Mouse (Mus musculus) c-Kit-negative CD71-positive TER-119-positive erythroid progenitor cells, embryonic 14.5 days (primary cell): ENCODE measurements around the gene 1700021F05Rik.

Experiments
- DNase-seq: peaks from one replicate; pipeline ENCODE4 v3.0.0-alpha.2; 2013; ENCODE audit warnings: low read depth, low spot score

The 1700021F05Rik gene

DNA sequence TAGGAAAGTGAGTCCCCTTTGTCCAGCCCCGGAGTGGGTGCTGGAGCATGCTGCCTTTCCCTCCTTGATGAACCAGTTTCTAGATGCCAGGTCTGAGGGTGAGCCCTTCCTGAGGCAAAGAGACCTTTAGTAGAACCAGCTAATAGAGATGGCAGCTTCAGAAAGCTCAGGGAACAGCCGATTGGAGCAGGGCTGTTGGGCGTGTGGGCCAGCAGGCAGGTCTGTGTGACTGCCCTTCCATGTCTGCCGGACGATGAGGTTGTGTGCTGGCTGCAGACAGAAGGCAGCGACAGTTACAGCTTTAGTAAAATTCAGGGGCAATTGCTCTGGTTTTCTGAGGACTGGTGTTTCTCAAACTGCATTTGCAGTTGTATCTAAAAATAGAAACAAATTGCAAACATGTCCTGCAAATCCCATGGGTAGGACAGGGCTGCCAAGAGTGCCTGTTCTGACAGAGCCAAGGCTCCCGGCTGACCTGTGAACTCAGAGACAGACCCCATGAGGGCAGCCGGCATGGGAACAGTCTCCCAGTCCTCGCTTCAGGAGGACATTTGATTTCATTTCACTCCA lies 57.3 kb downstream of the 1700021F05Rik start:
- no peak for DNase-seq

DNA sequence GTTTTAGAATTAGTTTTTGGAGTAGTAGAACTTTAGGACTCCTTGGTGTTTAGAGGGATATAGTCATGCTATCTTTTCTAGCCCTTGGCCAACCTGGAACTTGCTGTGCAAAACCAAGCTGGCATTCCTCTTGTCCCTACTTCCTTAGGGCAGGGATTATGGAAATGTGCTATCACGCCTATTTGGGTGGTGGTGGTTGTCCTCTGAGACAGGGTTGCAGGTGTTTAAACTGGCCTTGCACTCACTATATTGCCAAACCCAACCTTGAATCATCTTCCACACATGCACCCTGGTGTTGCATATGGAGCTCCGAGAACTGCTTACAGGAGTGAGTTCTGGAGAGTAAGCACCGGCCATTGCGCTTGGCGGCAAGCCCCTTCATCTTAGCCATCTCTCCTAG lies 58.8 kb downstream of the 1700021F05Rik start:
- no peak for DNase-seq

- DNase-seq, result no peak
Observed at GRCm38 (mm10) chr10:43481179-43481578, 59.6 kb downstream of the 1700021F05Rik start.

DNA sequence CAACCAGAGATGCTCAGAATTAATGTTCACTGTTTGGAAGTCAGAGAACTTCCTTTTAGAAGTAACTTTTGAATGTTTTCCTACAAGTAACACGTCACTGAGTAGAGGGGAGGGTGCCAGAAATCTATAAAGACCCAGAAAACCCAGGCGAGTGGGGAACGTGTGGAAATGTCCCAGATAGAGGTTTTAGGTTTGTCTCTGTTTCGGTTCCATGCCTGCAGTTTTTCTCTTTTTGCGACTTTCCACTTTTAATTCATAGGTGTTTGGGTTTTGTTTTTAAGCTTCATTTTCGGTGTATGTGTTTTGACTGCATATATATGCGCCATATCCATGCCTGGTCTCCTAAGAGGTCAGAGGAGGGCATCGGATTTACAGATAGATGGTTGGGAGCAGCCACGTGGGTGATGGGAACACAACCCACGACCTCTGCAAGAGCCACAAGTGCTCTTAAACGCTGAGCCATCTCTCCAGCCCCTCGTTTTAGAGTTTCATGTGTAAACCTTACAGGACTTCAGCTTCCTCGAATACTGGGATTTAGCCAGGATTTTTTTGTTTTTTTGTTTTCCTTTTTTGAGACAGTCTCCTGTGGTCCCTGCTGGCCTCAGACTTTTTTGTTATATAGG lies 60.5 kb downstream of the 1700021F05Rik start:
- no peak for DNase-seq

DNA sequence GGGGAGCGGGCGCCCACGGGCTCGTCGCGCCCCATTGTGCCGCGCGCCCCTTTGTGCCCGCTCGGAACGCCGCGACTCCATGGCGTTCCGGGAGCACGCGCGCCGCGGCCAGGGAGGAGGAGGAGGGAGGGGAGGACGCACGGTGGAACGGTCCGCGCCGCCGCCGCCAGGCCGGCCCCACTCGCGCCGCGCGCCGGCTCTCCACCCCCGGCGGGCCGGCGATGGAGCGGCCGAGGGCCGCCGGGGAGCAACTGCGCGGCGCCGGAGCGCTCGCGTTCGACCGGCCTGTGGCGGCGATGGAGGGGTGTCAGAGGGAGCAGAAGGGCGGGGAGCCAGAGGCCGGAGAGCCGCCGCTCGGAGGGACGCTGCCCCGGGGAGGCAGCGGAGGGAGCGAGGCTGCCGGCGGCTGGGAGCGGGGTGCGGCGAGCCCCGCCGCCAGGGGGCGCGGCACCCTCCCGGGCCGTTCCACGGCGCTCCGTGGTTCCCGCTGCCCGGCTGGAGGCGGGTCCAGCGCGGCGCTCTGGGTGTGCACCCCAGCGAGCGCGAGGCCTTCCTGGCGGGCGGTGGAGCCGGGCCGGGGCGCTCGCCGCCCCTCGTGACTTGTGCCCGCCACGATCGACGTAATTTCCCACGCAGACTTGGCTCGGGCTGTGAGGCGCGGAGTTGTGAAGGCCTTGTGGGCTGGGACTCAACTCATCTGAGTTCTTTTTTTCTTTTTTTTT lies 61.2 kb downstream of the 1700021F05Rik start:
- peak; percentile 80 for DNase-seq

- no peak for DNase-seq
Observed at GRCm38 (mm10) chr10:43478751-43479435, 61.9 kb downstream of the 1700021F05Rik start, which contains the start of gene Bend3. TSS of gene Bend3 (plus strand) at chr10:43478831.

DNA sequence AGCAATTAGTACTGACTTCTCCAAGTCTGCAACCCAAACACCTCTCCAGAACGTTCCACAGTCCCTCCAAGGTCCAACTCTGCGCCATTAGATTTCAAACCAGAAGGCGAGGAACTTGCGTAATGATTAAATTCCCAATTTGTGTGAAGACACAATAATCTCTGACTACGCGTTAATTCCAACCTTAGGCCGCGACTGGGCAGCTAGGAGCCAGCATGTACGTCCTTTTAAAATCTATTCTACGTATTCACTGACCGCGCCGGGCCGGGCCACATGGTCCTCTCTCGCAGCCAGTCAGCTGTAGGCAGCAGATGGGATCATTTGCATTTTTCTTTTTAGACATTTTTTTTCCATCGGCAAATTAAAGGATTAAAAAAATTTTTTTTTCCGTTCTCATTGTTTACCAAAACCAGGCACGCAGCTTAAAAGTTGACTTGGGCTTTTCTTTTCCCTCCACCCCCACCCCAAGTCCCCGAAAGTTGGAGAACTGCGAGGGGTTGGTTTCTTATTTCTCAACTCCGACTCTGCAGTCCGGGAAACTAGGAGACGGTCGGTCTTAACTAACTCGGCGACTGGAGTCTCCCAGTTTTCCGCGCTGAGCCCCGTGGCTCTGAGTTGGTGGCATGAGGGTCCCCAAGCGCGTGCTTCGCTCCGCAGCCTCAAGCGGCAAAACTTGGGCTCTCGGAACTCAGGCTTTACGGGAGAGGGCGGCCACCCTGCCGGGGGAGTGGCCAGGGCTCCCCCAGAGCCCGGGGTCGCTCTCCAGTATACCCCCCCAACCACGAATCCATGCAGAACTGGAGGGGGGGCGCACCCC lies 62.7 kb downstream of the 1700021F05Rik start:
- DNase-seq, result no peak

DNA sequence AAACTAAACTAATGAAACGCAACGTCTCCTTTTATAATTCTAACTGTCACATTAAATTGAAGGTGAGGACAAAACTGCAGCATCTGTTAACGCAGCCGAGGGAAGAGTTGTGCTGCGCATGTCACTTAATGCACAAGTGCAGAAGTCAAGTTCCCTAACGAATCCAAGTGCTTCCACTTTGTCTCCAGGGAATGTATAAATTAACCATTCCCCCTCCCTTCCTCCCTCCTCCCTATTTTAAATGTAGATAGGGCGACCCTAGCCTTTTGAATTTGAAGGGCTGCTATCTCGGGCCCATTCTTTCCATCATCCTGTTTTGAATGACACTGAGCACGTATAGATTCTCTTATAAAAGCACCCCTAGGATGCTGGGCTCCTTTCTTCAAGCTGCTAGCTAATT lies 63.3 kb downstream of the 1700021F05Rik start:
- DNase-seq, result no peak

GRCm38 (mm10) chr10:43475376-43475775 lies 65.4 kb downstream of the 1700021F05Rik start:
- no peak for DNase-seq
